Mouse (Mus musculus): Measurements from ENCODE around the gene Acer3. TPM values are rescaled to one million over a fixed set of nuclear protein-coding genes. Genes with fewer than 3 reads are reported as not detected.

Gene Acer3
- 4.9 to 7.8 TPM (median 5.7 TPM) in 4 replicates for total RNA-seq (2023; ENCODE audit: inconsistent age)

GRCm38 (mm10) chr7:98321083-98321482 lies at the start of gene Acer3:
Gene Acer3 (minus strand): TSS chr7:98321208.

DNA sequence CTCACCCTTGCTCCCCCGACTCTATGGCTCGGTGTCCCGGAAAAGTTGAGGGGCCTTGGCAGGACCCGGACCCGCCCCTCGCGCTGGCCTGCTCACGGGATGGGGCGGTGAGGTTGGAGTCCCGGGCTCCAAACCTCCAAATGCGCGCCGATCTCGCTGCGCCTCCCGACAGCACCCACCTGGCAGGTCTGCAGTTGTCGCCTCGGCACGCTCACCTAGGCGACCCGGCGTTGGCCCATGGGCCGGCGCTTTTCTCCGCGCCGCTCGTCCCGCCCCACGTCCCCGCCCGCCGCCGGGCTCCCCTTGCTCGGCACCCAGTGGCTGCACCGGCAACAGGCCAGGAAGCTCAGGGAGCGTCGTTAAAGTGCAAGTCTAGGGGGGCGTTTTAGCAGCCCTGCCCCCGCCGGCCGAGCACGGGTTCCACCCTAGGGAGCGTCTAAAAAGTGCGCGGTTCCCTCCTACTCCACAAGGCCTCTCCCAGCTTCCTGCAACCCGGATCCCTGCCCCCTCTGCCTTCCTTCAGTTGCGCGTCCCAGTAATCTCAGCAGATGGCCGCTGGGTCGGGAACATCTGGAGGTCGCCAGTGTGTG lies 40.1 kb upstream of the Acer3 start, which contains the start of gene Tsku:
Gene Tsku, minus strand, starts transcription at position 266 of the 590 bp plus-strand sequence.

GRCm38 (mm10) chr7:98199381-98199780 lies 121.6 kb downstream of the Acer3 start, which contains the start of gene B3gnt6:
Gene B3gnt6 (minus strand): TSS chr7:98199481.

GRCm38 (mm10) chr7:98177929-98178559 lies 143.0 kb downstream of the Acer3 start, which contains the start of gene Capn5:
Gene Capn5 (minus strand): TSS chr7:98178274.

Other genes starting within 250 kb of the Acer3 start
- gene Myo7a, start 201.7 kb downstream of the Acer3 start, total RNA-seq (2023; ENCODE audit: inconsistent age), result 17.8 to 26.0 TPM (median 22.5 TPM) in 4 replicates
- 0.39 to 0.87 TPM (median 0.53 TPM) in 4 replicates for gene Omp, start 175.7 kb downstream of the Acer3 start, total RNA-seq (2023; ENCODE audit: inconsistent age)
- gene Capn5, start 142.9 kb downstream of the Acer3 start, total RNA-seq (2023; ENCODE audit: inconsistent age), result 7.4 to 10.0 TPM (median 8.5 TPM) in 4 replicates
- gene B3gnt6, start 121.7 kb downstream of the Acer3 start, total RNA-seq (2023; ENCODE audit: inconsistent age), result 0.21 TPM in 1 of 4 replicates, not detected in the others
- gene Tsku, start 40.1 kb upstream of the Acer3 start, total RNA-seq (2023; ENCODE audit: inconsistent age), result 0.22 TPM in 2 of 4 replicates, not detected in the others
- gene Gucy2d, start 119.2 kb upstream of the Acer3 start, total RNA-seq (2023; ENCODE audit: inconsistent age), result not detected in 4 replicates
- gene Lrrc32, start 168.1 kb upstream of the Acer3 start, total RNA-seq (2023; ENCODE audit: inconsistent age), result 1.7 to 2.6 TPM (median 2.1 TPM) in 4 replicates